Mouse (Mus musculus) pancreas, adult 10 weeks (tissue): ENCODE data around the gene Rad51c. TPM values are rescaled to one million over a fixed set of nuclear protein-coding genes. Genes with fewer than 3 reads are reported as not detected.

Experiments
- polyA plus RNA-seq: library from polyadenylated mRNA; stranded (reverse); fragments of 350-450 nt; fragmentation: Illumina TruSeq; extraction: RNeasy Lipid Tissue Mini Kit (QIAGEN cat#74804); gene quantifications from one replicate; pipeline ENCODE4 v1.2.3, GENCODE M21; 2015; ENCODE audit warnings: low read depth, low replicate concordance; ENCODE audit not compliant: insufficient read depth

Rad51c gene
- not detected for polyA plus RNA-seq

DNA sequence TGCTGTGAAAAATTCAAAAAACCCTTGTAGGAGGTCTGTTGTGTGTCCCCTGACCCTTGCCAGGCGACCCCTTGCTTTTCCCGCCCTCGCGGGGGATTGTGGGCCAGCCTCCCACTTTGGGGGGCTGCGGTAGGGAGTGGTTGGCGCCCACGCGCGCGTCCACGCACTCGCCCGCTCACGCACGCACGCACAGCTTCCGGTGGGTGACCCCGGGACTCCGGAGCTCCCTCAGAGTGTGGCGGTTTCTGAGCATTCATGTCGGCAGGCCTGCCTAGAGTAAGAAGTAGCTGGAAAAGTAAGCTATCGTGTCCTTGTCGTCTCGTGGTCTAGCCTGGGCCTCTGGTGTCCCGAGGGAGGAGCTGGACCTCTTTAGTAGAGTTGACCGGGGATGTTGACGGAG is at the start of gene Rad51c, which contains the start of gene Tex14:
TSS of gene Rad51c (minus strand) at position 79 of the 400 bp plus-strand sequence.
TSS of gene Tex14 (plus strand) at position 190 of the 400 bp plus-strand sequence.

DNA sequence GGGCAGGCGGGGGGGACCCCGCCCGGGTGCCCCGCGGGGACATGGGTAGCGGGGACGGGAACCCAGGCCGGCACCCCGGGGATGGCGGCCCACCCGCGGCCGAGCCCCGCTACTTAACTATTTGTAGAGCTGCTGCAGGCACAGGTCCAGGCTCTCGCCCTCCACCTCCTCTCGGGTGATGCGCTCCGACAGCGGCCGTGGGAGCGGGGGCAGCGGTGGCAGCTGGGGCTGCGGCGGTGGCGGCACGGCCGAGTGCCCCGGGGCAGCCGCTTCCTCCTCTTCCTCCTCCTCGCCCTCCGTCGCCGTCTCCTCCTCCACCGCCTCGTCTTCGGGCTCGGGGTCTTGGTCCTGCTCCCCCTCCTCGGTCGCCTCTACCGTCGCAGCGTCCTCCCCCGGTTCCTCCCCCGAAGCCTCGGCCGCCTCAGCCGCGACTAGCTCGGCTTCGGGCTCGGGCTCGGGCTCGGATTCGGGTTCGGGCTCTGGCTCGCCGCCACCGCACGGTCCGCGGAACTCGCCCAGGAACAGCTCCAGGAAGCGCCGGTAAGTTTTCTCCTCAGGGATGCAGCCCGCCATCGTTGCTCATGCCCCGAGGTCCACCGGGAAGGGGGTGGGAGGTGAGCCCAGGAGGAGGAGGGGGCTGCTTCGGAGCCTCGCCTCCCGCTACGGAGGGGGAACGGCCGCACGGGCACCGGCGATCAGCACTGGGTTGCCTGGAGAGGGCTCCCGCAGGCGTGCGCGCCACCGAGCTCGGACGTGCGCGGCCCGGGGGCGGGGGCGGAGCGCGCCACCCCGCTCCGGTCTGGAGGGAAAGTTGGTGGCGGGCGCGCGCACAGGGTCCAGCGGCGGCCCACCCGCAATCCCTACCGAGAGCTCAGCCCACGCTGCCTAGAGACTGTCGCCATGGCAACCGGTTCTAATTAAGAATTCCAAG is 46.2 kb downstream of the Rad51c start, which contains the start of gene Ppm1e:
TSS of gene Ppm1e (minus strand) at position 693 of the 931 bp plus-strand sequence.

Other genes starting within 250 kb of the Rad51c start
- gene Ppm1e, start 45.9 kb downstream of the Rad51c start, polyA plus RNA-seq: 0.24 TPM
- gene Tex14, start 111 bp upstream of the Rad51c start, polyA plus RNA-seq: not detected
- gene Gm11492, start 161.7 kb upstream of the Rad51c start, polyA plus RNA-seq: not detected
- gene Sept4, start 163.9 kb upstream of the Rad51c start, polyA plus RNA-seq: 17.6 TPM
- gene Mtmr4, start 187.2 kb upstream of the Rad51c start, polyA plus RNA-seq: 5.4 TPM
- gene Hsf5, start 212.2 kb upstream of the Rad51c start, polyA plus RNA-seq: not detected